Mouse (Mus musculus): Measurements from ENCODE around the gene Arhgap17. TPM values are rescaled to one million over a fixed set of nuclear protein-coding genes. Genes with fewer than 3 reads are reported as not detected.
A peak's percentile ranks its signal among the peaks of the same experiment; 100 is the strongest.

Arhgap17 gene
- total RNA-seq, 2 experiments from 2014 or later: 15.7 to 34.0 TPM

- no peak for ATAC-seq (replicated peaks; ENCODE audit: low FRiP score, poor library complexity, severe bottlenecking)
These were observed 23.0 kb downstream of the Arhgap17 start for GRCm38 (mm10) chr7:123346631-123347290.

DNA sequence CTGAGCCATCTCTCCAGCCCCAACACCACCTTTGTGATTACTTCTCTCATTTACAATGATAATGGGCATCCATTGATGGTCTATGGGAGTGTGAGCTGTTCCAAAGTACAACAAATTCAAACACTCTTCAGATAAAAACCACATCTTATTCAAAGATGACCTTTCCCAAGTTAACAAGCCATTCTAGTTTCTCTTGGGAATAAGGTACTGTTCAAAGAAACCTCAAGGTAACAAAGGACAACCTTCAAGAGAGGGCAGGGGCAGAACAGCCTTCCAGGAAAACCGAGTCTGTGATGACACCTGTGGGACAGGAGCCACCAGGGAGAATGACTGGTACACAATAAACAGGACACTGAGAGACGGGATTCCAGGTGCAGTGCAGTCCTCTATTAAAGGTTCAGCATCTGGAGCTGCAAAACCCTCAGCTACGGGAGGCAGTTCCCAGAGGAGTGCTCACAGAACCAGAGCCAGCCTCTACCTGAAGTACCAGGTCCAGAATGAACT, 24.6 kb downstream of the Arhgap17 start:
- ATAC-seq (replicated peaks; ENCODE audit: low FRiP score, poor library complexity, severe bottlenecking): no peak

DNA sequence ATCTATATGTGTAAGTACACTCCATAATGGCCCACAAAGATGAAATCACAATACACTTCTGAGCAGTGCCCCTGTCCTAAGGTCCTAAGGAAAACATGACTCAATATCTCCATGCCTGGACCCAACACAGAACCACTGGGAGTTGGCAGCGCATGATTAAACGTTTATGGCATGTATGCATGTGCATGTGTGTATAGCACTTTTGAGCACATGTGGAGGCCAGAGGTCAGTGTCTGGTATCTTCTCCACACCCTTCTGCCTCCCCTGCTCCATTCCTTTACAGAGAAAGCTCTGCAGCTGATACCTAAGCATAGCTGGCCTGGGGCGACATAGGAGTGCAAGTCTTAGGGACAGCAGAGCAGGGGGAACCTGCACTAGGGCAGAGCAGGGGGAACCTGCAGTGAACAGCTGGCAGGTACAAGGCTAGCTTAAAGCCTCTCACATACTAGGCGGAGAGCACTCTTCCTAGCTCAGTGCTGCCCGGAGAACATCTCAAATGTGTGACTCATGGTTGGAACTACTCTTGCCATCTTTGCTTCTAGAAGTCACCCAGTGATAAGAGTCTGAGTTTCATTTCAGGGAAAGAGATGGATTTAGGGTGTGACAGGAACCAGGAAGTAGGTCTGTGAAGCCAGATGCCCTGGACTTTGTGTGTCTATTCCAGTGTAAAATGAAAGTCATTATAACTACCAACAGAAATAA, 25.5 kb downstream of the Arhgap17 start:
- no peak for ATAC-seq (replicated peaks; ENCODE audit: low FRiP score, poor library complexity, severe bottlenecking)

DNA sequence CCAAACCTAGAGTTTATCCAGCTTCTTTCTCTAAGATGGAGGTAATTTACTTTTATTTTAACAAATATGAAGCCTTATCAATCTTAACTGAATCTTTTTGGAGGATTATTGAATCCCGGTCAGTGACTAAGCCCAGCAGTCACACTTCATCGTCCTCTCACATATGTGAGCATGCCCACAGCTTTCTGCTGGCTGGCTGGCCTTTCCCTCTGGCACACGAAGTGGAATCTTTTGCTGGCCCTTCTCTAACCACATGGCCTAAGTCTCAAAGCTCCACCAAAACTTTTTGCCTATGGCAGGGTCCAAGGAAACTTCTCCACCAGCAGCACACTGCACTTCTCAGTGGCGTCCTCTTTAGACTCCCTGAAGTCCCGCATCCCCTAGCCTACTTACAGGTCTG, 27.8 kb downstream of the Arhgap17 start:
- no peak for ATAC-seq (replicated peaks; ENCODE audit: low FRiP score, poor library complexity, severe bottlenecking)

DNA sequence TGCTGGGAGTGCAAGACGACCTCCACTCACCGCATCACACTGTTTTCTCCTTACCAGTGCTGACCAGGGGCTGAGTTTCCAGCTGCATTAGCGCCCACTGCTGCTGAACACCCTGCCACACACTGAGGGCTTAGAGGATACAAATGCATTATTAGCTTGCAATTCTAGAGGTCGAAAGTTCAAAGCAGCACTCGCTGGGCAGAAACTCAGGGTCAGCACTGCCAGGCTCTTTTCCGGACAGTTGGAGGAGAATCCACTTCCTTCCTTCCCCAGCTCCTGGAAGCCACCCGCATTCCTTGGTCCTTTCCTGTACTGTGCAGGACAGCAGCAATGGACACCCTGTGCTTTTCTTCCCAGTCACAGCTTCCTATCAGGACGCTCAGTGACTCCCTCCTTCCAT, 31.4 kb downstream of the Arhgap17 start:
- ATAC-seq (replicated peaks; ENCODE audit: low FRiP score, poor library complexity, severe bottlenecking): no peak

DNA sequence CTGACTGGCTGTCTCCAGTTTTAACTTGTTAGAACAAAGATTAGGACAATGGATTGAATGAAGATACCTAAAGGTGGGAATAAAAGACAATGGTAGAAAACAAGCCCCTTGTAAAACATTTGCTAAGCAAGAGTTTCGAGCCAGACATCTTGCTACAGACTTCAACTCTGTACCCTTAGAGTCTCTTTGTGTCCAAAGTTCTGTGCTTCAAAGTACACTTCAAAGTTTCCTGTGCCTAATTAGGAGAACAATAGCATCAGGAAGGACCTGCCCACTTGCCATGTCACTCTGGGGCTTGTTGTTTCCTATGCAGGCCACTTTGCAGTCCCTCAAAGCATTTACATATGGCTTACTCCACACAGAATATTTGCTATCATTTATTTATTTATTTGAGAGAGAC, 33.4 kb downstream of the Arhgap17 start:
- no peak for ATAC-seq (replicated peaks; ENCODE audit: low FRiP score, poor library complexity, severe bottlenecking)

- no peak for ATAC-seq (replicated peaks; ENCODE audit: low FRiP score, poor library complexity, severe bottlenecking)
These were observed 39.2 kb downstream of the Arhgap17 start for GRCm38 (mm10) chr7:123330506-123330905.

DNA sequence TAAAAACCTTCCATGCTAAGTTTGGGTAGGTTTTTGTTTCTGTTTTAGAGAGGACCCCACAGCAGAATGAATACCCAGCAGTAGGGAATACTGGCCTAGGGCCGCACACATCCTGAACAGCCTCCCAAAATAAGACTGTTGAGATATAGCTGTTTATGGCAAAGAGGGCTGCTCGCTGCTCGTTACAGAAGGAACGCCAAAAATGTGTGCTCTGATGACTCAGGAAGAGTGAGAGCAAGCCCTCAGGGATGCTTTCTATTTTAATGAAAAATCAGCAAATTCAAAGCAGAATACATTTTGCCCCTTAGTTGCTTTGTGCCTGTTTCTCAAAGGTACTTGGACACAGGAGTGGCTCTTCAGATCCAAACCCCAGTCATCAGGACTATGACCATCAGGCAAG, 41.8 kb downstream of the Arhgap17 start:
- ATAC-seq (replicated peaks; ENCODE audit: low FRiP score, poor library complexity, severe bottlenecking): no peak

- ATAC-seq (replicated peaks; ENCODE audit: low FRiP score, poor library complexity, severe bottlenecking): no peak
These were observed 42.8 kb downstream of the Arhgap17 start for GRCm38 (mm10) chr7:123326901-123327300.

- ATAC-seq (replicated peaks; ENCODE audit: low FRiP score, poor library complexity, severe bottlenecking): no peak
These were observed 43.7 kb downstream of the Arhgap17 start for GRCm38 (mm10) chr7:123326062-123326461.

- no peak for ATAC-seq (replicated peaks; ENCODE audit: low FRiP score, poor library complexity, severe bottlenecking)
These were observed 45.6 kb downstream of the Arhgap17 start for GRCm38 (mm10) chr7:123324105-123324504.

DNA sequence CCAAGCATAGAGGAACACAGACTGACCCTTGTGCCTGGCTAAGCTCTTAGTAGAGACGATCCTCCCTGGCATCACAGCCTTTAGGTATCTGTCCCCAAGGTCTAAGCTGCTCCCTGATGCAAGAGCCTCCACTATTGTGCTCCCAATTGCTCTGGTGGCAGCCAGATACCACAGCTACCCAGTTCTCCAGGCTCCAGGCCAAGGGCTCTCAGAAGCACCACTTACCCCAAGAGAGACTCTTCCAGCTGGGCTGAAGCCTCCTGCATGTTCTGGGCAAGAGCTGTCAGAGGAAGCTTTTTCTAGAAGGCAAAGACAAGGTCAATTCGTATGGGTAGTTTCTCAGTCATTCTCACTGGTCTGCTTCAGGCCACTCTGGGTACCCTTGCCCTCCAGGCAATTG, 46.3 kb downstream of the Arhgap17 start:
- no peak for ATAC-seq (replicated peaks; ENCODE audit: low FRiP score, poor library complexity, severe bottlenecking)

GRCm38 (mm10) chr7:123322452-123323121, 47.1 kb downstream of the Arhgap17 start:
- ATAC-seq (replicated peaks; ENCODE audit: low FRiP score, poor library complexity, severe bottlenecking): peak; percentile 64

- ATAC-seq (replicated peaks; ENCODE audit: low FRiP score, poor library complexity, severe bottlenecking): no peak
These were observed 57.0 kb downstream of the Arhgap17 start for GRCm38 (mm10) chr7:123312738-123313137.

GRCm38 (mm10) chr7:123311836-123312235, 57.9 kb downstream of the Arhgap17 start:
- ATAC-seq (replicated peaks; ENCODE audit: low FRiP score, poor library complexity, severe bottlenecking): no peak

GRCm38 (mm10) chr7:123307887-123308558, 61.7 kb downstream of the Arhgap17 start:
- no peak for ATAC-seq (replicated peaks; ENCODE audit: low FRiP score, poor library complexity, severe bottlenecking)

- ATAC-seq (replicated peaks; ENCODE audit: low FRiP score, poor library complexity, severe bottlenecking): no peak
These were observed 62.5 kb downstream of the Arhgap17 start for GRCm38 (mm10) chr7:123307236-123307635.

DNA sequence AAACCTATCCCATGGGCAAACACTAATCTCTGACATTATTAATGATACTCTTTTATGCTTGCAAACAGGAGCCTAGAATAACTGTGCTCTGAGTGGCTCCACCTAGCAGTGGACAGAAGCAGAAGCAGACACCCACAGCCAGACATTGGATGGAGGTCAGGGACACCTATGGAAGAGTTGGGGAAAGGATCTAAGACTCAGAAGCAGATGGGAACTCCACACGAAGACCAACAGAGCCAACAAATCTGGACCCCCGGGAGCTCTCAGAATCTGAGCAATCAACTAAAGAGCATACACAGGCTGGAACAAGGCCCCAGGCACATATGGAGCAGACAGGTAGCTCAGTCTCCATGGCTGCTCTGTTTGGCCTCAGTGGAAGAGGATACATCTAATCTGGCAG, 64.3 kb downstream of the Arhgap17 start:
- ATAC-seq (replicated peaks; ENCODE audit: low FRiP score, poor library complexity, severe bottlenecking): no peak

DNA sequence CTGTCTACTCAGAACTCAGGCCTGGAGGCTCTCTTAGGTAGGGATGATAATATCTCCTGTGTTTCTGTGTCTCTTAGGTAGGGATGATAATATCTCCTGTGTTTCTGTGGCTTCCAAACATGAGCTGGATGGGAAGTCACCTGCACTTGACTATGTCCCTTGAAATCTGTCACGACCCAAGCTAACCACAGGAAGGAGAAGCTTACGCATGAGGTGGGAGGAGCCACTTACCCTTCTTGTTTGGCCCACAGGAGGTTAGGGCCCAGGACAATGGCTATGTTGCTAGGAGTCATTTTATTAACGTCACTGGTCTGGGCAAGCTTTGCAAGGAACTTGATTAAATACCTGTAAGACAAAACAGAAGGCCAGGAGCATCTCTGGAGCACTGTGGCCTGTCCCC, 69.5 kb downstream of the Arhgap17 start:
- no peak for ATAC-seq (replicated peaks; ENCODE audit: low FRiP score, poor library complexity, severe bottlenecking)

GRCm38 (mm10) chr7:123298225-123298624, 71.5 kb downstream of the Arhgap17 start:
- ATAC-seq (replicated peaks; ENCODE audit: low FRiP score, poor library complexity, severe bottlenecking): no peak
